Mouse (Mus musculus) embryonic fibroblast, embryonic 13.5 days (primary cell): ENCODE measurements around the gene Hivep3. TPM values are rescaled to one million over a fixed set of nuclear protein-coding genes. Genes with fewer than 3 reads are reported as not detected.

Experiments
- H3K27ac ChIP-seq: 2 replicates; pipeline ENCODE4 v1.5.1; 2012; ENCODE audit warnings: low read length, control low read depth, inconsistent platforms; ENCODE audit not compliant: insufficient read depth
- H3K4me1 ChIP-seq: 2 replicates; pipeline ENCODE4 v1.6.1; 2011; ENCODE audit warnings: low read length; ENCODE audit not compliant: control insufficient read depth, insufficient read depth
- H3K4me3 ChIP-seq: 2 replicates; pipeline ENCODE4 v1.5.1; 2011; ENCODE audit warnings: mild to moderate bottlenecking, control low read depth, low read length; ENCODE audit not compliant: insufficient read depth
- CTCF ChIP-seq: IDR thresholded peaks from 2 replicates; pipeline ENCODE4 v1.5.1; 2011; ENCODE audit warnings: mild to moderate bottlenecking, control low read depth, low read length, moderate library complexity, borderline replicate concordance; ENCODE audit not compliant: insufficient read depth
- POLR2A ChIP-seq: IDR thresholded peaks from 2 replicates; pipeline ENCODE4 v1.6.1; 2011; ENCODE audit warnings: low read depth, mild to moderate bottlenecking, control low read depth, low read length, moderate library complexity
- polyA plus RNA-seq: library from polyadenylated mRNA; stranded (reverse); fragments of >200 nt; gene quantifications from 2 replicates; pipeline ENCODE4 v1.2.4, GENCODE M21; 2011; ENCODE audit warnings: low read depth; ENCODE audit not compliant: missing spikeins, insufficient read length

The Hivep3 gene
- polyA plus RNA-seq, 1 experiment, result 3.8 TPM

DNA sequence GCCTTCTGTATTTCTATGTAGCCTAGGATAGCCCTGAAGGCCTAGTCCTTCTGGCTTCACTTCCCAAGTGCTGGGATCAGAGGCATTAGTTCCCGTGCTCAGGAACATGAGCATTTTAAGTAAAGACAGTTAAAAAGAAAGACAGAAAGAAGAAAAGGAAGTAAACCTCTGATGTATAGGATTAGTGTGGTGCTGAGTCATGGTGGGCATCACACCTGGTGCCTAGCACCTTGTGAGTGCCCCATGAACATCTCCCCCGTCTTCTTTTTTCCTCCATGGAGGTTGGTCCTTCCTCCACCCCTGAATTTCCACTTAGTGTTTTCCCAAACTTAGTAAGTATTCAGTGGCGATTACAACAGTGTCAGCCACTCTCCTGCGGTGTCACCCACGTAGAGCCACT lies 311.0 kb downstream of the Hivep3 start:
- no peak overlapping the region for H3K4me3 ChIP-seq
- H3K27ac ChIP-seq, result no peak overlapping the region
- no peaks in the 10 kb centered on the region for H3K4me1 ChIP-seq
- TF ChIP-seq POLR2A (no peak), CTCF (no peak)

- TF ChIP-seq POLR2A (no peak), CTCF (no peak)
- Histone ChIP-seq H3K4me3 (no peak overlapping the region), H3K4me1 (no peaks in the 10 kb centered on the region), H3K27ac (no peak overlapping the region)
These were observed 311.6 kb downstream of the Hivep3 start for GRCm38 (mm10) chr4:120045131-120045537.

DNA sequence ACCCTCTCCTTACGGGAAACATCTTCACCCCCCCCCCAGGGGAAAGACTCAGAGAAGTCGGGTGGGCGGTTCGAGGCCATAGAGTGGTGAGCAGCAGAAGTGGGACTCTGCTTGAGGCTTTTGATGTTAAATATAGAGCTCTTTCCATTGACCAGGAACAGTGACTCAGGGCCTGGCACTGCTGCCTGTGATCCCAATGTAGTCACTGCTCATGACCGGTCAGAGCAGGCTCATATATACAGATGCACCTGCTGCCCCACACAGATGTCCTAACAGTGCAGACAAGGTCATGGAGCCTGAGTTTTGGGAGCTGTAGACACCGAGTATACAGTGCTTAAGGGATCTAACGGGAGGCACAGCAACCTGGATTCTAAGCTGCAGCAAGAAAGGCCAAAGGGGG lies 312.3 kb downstream of the Hivep3 start:
- Histone ChIP-seq H3K4me1 (no peaks in the 10 kb centered on the region), H3K4me3 (no peak overlapping the region), H3K27ac (no peak overlapping the region)
- TF ChIP-seq POLR2A (no peak), CTCF (no peak)

DNA sequence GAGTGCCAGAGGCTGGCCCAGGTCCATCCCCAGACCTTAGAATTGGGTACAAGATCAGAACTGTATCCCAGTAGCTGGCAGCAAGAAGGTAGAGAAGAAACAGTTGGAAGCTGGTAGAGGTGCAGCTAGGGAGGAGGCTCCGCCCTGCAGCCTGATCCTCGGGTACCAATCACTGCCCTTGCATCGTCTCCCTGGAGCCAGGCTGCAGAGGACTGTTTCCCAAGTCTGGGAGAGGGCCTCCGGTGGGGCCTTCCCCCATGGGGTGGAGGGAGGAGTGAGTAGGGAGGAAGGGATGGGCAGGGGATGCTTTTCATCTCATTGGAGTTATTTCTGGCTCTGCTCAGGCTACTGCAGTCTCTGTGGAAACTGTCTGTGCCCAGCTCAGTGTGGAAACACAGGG lies 313.5 kb downstream of the Hivep3 start:
- H3K27ac ChIP-seq, result no peak overlapping the region

DNA sequence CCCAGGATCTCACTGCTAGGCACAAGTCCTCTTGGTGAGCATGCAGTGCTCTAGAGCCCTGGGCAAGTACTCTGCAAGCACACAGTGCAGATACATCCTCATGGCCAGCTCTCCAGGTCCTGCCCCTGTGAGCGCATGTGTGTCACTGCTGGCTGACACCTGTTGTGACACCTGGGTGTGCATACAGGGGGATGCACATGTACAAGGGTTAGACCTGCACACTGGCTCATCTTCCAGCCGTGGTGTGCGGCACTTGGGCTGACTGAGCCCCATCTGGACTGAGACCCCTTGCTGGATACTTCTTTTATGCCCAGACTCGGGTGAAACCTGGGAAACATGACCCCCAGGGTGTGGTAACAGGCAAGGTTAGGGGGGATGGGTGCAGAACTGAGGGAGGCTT lies 314.7 kb downstream of the Hivep3 start:
- no peak overlapping the region for H3K27ac ChIP-seq
- H3K4me1 ChIP-seq, result no peaks in the 10 kb centered on the region
- TF ChIP-seq POLR2A (no peak), CTCF (no peak)
- H3K4me3 ChIP-seq, result no peak overlapping the region

More for the DNA sequence above, 313.5 kb downstream of the Hivep3 start:
- TF ChIP-seq CTCF, result no peak
- TF ChIP-seq POLR2A, result no peak
- H3K4me3 ChIP-seq, result no peak overlapping the region
- H3K4me1 ChIP-seq, result no peaks in the 10 kb centered on the region

GRCm38 (mm10) chr4:120049857-120050256 lies 316.3 kb downstream of the Hivep3 start:
- Histone ChIP-seq H3K27ac (no peak overlapping the region), H3K4me1 (no peaks in the 10 kb centered on the region), H3K4me3 (no peak overlapping the region)
- TF ChIP-seq CTCF, result no peak
- no peak for TF ChIP-seq POLR2A

- TF ChIP-seq POLR2A (no peak), CTCF (no peak)
- no peak overlapping the region for H3K27ac ChIP-seq
- H3K4me1 ChIP-seq, result no peaks in the 10 kb centered on the region
- H3K4me3 ChIP-seq, result no peak overlapping the region
These were observed 318.9 kb downstream of the Hivep3 start for GRCm38 (mm10) chr4:120052481-120052880.

DNA sequence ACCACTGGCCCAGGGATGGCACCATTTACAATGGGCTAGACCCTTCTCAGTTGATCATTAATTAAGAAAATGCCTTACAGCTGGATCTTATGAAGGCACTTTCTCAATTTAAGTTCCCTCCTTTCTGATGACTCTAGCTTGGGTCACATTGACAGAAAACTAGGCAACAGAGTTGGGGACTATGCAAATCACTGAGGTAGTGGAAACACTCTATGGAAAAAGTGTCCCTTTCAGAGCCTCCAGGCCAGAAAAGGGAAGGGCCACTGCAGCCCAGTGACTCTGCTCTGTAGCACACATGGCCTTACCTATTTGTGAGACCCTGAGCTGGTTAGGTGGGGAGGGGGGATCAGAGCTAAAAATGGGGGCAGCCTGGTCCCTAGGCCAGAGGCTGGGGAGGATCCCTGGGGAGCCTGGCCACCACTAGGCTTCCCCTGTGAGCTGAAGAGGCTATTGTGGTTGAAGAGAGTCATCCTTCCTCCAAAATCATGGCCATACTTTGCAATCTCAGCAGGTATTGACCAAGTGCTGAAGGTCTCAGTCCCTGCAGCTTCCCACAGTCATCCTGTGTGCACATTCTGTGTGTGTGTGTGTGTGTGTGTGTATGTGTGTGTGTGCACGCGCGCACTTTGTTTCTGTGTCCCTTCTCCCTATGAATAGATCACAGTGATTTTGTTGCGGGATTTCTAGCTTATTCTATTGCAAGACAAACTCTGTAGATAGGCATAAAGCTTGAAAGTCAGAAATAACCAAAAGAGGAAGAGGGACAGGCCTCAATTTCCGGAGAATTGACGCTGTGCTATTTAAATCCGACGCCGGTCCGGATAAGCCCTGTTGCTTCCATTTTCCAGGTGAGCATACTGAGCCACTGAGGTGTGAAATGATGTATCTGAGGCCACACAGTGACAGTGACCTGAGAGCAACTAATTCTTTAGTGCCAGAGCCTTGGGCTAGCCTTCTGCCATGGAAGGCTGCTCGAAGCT lies 319.7 kb downstream of the Hivep3 start:
- no peaks in the 10 kb centered on the region for H3K4me1 ChIP-seq
- H3K4me3 ChIP-seq, result no peak overlapping the region
- TF ChIP-seq CTCF (no peak), POLR2A (no peak)
- H3K27ac ChIP-seq, result no peak overlapping the region

DNA sequence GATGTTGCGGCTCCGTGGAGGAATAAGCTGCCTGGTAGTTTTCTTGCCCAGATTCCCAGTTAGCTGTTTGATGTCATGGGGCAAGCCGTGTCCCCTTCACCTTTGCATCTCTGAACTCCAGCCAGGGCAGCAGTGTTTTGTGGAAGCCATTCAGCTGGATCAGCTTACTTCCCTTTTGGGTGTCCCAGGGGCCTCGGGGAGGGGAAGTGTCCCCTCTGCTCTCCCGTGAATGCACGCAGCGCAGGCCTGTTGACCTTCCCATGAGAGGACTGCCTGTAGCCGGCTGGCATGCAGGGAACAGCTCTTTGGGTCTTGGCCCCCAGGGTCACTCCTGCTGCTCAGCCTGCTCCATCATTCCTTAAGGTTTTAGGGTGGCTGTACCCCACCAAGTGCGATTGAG lies 320.6 kb downstream of the Hivep3 start:
- TF ChIP-seq CTCF (no peak), POLR2A (no peak)
- H3K4me3 ChIP-seq, result no peak overlapping the region
- H3K4me1 ChIP-seq, result no peaks in the 10 kb centered on the region
- no peak overlapping the region for H3K27ac ChIP-seq

DNA sequence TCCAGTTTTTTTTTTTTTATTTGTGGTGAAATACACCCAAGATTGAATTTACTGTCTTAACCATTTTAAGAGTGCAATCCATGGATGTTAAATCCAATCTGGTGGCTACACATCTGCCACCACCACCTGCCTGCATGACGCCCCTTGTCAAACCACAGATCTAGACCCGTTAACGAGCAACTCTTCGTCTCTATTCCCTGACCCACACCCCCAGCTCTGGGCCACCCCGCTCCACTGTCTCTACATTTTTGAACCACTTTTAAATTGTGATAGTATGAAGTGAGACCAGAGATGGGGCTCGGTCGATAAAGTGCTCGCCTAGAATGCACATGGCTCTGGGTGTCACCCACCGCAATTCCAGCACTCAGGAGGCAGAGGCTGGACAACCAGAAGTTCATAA lies 322.9 kb downstream of the Hivep3 start:
- no peak for TF ChIP-seq CTCF
- no peak for TF ChIP-seq POLR2A
- Histone ChIP-seq H3K27ac (no peak overlapping the region), H3K4me3 (no peak overlapping the region), H3K4me1 (no peaks in the 10 kb centered on the region)

DNA sequence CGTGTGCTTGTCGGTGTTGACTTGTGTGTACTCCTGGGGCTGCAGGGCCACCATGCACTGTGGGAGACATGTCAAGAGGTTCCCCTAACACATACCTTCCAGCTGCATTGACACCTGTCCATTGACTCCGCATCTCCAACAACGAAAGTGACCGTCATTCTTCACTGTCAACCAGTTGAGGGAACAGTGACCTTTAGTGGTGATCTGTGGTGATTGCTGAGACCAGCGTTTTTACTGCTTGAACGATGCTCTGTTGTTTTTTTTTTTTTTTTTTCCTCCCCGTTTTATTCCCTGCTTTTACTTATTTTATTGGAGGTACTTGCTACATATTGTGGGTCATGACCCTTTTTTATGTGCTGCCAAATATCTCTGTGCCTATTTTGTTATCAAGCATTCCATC lies 323.9 kb downstream of the Hivep3 start:
- no peak overlapping the region for H3K4me3 ChIP-seq
- TF ChIP-seq POLR2A (no peak), CTCF (no peak)

More for the DNA sequence above, 323.9 kb downstream of the Hivep3 start:
- no peaks in the 10 kb centered on the region for H3K4me1 ChIP-seq
- H3K27ac ChIP-seq, result no peak overlapping the region
